Mouse (Mus musculus): ENCODE measurements around the gene 1700013F07Rik.

The 1700013F07Rik gene

DNA sequence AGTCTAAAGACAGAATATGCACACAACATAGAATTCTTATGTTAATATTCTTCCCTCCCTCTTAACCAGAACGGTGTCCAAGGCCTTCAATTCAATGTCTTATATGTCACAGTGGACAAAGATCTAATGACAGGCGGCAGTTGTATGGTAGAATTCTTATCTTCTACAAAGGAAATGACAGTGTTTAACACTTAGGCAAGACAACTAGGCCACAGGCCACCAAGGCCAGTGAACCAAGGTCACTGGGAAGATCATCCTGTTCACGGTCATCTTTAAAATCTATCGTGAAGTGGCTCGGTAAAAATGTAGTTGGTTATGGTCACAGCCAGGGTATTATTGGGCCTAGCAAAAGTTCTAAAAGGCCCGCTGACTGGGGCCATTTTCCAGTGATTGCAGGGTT is at the start of gene 1700013F07Rik:
TSS of gene 1700013F07Rik (plus strand) at position 200 of the 400 bp plus-strand sequence.
- in situ Hi-C loops (cut with MboI, MseI) = no loop called here

DNA sequence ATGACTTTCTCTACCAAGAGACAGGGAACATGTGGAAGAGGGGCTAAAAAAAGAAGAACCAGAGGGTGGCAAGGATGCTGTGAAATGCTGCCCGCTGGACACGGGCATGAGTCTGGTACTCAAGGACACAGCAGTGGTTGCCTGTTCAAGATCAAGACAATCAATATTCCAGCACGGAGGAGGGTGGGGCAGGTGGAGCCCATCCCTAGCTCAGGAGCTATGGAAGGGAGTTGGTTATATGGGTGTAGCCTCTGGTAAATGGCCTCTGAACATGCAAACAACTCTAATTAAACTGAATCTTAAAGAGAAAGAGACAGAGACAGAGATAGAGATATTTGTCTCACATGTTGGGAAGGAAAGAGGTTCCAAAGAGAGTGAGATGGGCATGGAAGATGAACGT is 49.2 kb upstream of the 1700013F07Rik start:
- in situ Hi-C loops (cut with MboI, MseI) = no loop called here

DNA sequence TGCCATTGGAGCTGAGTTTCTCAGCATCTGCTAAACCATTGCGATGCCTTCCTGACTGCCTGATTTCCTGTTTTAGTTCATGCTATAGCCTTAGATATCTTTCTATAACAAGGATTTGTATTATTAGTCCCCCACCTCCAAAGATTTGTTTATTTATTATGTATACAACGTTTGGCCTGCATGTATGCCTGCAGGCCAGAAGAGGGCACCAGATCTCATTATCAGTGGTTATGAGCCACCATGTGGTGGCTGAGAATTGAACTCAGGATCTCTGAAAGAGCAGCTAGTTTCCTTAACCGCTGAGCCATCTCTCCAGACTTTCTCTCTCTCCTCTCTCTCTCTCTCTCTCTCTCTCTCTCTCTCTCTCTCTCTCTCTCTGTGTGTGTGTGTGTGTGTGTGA is 44.0 kb upstream of the 1700013F07Rik start:
- in situ Hi-C loops (cut with MboI, MseI) = no loop called here

DNA sequence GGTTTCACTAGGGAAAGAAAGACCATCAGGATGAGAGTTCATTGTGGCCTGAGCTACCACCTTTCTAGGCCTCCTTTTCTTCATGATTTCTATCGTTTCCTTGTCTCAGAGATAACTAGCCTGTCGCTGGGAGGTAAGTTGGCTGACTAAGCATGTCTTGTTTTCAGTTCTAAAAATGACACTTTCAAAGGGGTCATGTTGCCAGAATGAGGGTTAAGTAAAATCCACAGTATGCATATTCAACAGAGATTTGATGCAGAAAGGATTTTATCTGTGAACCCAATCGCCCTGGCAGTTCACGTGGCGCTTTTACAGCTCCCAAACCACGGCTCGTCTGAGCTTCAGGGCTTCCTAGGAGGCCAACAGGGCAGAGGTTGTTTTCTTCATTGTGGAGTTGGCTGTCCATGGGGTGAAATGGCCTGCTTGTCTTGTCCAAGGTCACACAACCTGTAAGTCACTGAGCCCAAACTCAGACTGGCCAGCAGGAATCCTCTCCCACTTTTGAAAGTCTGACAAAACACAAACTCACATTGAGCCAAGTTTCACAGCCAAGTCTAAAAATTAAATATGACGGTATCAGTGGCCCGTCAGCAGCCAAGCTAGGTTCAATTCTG is 39.0 kb upstream of the 1700013F07Rik start:
- in situ Hi-C loops (cut with MboI, MseI) = no loop called here

DNA sequence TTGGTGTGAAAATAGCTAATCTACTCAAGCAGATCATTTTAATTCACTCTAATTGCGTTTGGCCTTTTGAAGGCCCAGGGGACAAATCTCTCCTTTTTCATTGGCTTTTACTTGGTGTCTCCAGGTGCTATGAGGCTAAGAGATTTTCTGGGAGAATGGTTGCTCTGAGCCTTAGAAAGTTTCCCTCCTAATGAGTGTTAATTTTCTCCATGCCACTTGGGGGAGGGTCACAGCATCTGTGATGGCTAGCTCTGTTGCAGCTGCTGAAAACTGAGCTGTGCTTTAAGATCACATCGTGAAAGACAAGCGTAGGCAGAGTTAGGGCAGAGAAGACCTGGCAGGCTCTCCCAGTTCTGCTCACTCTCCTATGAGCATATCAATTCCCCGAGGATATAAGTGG is 38.5 kb upstream of the 1700013F07Rik start:
- in situ Hi-C loops (cut with MboI, MseI) = no loop called here

DNA sequence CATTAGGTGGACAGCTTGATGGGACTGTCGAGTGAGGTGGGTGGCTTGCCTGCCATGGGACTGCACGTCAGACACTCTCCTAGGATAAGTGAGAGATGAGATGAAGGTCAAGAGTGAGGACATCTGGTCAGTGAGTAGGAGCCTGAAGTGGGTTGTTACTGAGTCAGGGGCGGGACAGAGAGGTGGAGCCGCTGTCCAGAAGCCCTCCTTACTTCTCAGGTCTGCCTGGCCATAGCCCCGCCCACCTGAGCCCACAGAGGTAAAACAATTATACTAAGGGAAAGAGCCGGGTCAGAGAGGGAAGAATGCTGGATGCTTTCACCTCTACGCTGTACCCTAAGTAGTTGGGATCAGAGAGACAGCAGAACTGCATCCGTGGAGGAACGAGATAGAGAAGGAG is 36.3 kb upstream of the 1700013F07Rik start:
- in situ Hi-C loops (cut with MboI, MseI) = no loop called here

DNA sequence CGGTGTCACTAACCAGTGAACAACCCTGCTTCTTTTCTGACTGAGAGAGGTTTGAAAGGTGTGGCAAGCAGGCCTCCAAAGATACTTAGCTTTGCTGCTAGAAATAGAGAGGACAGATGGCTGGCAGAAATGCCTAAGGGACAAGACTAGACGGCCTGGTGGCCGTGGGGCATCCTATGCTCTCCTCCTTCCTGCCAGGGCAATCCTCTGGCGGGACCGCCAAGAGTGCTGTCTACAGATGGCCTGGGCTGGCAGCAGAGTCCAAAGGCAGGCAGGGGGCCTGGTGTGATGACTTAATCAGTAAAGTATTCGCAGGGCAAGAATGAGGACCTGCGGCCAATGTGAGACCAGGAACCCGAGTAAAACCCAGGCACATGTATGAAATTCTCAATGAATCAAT is 34.1 kb upstream of the 1700013F07Rik start:
- in situ Hi-C loops (cut with MboI, MseI) = loop anchor here (10.0 kb wide), 2 partner anchors 565 to 1725 kb away; no protein-coding TSS in a partner anchor

DNA sequence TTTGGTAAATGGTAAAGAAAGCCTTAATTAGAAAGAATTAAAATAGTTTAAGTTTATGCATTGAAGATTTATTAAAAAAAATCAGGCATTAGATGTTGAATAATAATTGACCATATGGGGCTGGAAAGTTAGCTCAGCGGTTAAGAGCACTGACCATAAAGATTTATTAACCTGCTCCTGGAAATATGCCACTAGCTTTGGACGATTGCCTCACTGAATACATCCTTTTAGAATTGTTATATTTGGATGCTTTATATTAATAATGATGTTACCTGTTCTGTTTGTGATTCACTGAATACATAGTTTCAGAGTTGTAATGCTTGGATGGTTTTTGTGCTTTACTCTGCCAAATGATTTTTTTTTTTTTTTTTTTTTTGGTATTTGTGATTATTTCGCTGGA is 32.5 kb upstream of the 1700013F07Rik start:
- in situ Hi-C loops (cut with MboI, MseI) = loop anchor here (10.0 kb wide), 2 partner anchors 563 to 1723 kb away; no protein-coding TSS in a partner anchor

DNA sequence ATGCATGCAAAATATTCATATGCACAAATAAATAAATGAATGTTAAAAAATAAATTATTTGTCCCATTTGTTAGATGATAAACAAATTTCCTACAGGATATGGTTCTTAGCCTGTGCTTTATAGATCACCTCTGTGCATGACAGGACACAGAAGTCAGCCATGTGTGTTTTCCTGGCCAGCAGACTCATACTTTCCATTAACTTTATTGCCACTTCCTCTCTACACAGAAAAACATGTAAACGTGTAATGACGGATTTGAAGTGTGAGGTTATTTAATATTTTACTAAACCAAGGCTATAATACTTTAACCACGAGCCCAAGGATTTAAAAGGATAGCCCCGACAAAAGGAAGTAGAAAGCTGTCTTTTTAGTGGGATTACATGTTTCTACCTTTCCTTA is 30.0 kb upstream of the 1700013F07Rik start:
- in situ Hi-C loops (cut with MboI, MseI) = loop anchor here (10.0 kb wide), 2 partner anchors 561 to 1721 kb away; no protein-coding TSS in a partner anchor

DNA sequence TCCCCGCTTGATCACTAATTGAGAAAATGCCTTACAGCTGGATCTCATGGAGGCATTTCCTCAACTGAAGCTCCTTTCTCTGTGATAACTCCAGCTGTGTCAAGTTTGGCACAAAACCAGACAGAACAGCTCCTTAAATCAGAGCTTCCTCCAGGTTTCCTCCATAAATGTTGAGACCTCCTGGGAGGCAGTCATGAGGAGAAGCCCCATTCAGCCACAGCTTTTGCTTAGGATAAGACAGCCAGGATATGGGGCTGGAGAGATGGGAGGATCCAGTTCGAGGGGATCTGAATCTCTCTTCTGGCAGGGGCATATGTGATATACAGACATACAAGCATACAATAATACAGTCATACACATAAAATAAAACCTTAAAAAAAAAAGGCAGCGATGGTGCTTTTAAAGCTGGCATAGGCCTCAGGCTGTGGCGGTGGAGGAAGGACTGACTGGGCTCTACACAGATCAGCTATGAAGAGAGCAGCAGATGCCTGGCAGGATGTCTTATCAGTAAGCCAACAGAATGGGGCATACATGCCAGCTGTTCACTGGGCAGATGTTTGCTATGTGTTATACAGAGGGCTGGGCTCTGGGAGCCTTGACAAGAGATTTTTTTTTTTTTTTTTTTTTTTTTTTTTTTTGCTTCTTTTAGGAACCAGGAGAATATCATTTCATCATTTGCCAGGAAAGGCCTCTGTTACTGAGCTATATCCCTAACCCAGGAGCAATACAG is 25.0 kb upstream of the 1700013F07Rik start:
- in situ Hi-C loops (cut with MboI, MseI) = loop anchor here (10.0 kb wide), 2 partner anchors 556 to 1716 kb away; no protein-coding TSS in a partner anchor

DNA sequence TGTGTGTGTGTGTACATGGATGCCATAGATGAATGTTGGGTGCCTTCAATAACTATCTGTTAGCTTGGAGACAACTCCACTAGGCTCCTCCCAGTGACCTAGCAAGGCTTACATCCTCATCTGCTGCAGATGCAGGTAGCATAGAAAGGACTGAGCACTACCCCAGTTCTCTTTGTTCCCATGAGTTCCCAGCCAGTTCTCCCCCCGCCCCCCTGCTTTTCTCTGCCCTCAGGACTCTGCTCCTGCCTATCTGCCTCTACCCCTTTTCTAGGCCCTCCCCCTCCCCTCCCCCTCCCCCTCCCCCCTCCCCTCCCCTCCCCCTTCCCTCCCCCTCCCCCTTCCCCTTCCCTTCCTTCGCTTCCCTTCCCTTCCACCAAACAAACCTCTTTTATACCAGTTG is 23.8 kb upstream of the 1700013F07Rik start:
- in situ Hi-C loops (cut with MboI, MseI) = no loop called here

DNA sequence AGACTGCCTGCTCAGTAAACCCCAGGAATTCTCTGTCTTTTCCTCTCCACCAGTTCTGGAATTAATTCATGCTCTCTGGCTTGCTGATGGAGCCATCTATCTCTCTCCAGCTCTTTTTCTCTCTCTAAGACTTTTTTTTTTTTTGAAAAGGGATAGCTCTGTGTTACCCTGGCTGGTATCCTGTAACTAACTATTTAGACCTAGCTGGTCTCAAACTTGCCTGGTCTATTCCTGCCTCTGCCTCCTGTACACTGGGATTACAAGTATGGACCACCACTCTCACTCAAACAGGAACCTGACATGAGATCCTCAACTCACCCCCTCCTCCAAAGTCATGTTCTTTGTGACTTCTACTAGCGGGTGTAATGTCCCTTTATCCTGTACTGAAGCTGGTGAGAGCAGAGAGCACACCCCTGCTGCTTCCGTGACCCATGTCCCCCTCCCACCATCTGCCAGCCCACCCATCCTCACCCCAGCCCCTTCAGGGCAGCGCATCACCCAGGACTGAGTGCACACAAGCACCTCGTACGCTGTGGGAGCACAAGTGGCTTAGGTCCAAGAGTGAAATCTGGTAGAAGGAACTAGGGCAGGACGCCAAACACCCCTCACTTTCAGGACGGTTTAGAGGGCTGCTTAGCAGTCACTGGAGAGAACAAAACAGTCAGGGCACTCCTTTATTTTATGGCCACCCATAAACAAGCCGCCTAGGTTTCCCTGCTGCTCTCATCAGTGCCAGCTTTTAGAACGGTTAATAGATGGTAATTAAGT is 23.1 kb upstream of the 1700013F07Rik start:
- in situ Hi-C loops (cut with MboI, MseI) = no loop called here

DNA sequence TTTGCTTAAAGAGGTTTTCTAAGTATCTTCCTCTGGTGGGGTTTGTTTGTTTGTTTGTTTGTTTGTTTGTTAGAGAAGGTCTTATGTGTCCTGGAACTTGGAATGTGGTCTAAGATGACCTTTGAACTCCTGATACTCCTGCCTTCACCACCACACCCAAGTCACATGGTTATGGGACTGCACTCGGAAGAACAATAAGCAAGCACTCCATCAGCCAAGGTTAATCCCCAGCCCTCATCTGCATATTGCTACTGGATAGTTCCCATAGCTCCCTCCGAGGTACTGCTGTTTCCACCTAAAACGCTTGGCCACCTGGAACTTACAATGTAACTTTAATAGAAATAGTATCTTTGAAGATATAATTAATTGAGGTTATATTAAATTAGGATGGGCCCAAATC is 20.5 kb upstream of the 1700013F07Rik start:
- in situ Hi-C loops (cut with MboI, MseI) = no loop called here

DNA sequence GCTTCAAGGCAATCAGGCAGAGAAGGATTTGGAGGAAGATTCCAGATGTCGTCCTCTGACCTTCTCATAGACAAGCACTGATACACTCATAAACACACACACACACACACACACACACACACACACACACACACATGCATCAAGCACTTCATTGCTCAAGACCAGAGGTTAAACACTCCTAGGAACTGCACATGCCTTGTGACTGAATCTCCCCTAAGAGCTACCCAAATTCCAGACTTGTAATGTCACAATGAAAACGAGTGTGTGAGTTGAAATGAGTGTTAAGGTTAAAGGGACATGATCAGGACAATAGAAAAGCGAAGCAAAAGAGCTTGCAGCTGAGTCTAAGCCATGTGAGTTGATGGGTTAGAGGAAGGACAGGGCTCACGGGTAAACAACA is 15.7 kb upstream of the 1700013F07Rik start:
- in situ Hi-C loops (cut with MboI, MseI) = no loop called here

DNA sequence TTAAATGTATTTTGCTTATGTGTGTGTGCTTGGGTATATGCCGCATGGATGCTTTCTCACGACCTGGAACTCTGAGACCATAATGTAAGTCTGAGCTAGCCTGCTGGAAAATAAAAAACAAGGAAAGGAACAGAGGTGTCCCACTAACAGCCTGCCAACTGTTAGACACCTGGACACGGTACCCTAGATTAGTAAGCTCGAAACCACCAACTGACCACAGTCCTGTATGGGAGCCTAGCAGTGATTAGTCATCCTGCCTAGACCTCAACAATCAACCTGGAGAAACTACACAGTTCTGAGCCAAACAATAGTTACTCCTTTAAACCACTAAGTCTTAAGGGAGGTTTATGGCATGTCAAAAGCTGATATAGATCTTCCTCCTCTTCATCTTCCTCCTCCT is 10.5 kb upstream of the 1700013F07Rik start:
- in situ Hi-C loops (cut with MboI, MseI) = no loop called here

DNA sequence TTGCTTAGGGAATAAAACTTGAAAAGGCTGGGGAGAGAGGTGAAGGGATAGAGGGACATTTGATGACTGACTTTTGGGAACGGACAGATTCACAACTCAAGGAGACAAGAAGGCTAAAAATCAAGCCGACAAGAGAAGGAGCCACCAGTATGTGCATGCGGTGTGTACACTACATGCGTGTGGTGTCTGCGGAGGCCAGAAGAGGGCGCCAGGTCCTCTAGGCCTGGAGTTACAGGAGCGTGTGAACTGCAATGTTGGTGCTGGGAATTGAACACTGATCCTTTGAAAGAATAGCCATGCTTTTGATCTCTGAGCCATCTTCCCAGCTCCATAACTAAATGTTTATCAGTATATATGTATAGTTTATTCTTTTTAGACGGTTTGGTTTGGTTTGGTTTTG is 5.5 kb upstream of the 1700013F07Rik start:
- in situ Hi-C loops (cut with MboI, MseI) = loop anchor here in 1 of 2 experiments (5.0 kb wide), 1 partner anchor 51 kb away; no protein-coding TSS in a partner anchor

DNA sequence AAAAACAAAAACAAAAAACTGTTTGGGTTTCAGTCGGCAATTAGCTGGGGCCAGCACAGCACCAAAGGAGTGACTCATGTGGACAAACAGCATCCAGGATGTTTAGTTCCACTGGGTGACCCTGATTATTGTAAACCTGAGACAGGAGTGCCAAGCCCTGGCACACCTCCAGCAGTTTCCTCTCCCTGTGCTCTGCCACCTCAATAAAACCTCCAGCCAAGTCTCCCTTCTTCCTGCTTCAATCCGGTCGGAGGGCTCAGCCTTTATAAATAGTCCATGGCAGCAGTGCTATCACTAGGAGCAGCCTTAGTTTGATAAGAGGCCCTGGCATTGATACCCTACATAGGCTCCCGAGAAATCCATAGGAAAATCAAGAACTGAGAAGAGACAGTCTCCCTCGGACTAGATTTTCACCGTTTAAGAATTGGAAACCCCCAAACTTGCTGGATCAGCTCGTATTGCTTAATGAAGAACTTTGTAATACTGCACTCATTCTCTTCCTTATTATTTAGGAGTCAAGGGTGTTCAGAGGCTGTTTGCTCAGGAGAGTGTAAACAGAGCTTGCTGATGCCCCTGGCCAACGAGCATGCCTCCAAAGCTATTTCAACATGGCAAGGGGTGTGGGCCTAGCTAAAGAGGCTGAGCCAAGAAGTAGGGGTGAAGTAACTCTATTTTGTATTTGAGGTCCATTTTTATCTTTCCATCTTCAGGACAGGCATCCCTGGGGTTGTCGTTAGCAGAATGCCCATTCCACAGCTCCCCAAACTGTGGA is 650 bp upstream of the 1700013F07Rik start:
- in situ Hi-C loops (cut with MboI, MseI) = no loop called here

DNA sequence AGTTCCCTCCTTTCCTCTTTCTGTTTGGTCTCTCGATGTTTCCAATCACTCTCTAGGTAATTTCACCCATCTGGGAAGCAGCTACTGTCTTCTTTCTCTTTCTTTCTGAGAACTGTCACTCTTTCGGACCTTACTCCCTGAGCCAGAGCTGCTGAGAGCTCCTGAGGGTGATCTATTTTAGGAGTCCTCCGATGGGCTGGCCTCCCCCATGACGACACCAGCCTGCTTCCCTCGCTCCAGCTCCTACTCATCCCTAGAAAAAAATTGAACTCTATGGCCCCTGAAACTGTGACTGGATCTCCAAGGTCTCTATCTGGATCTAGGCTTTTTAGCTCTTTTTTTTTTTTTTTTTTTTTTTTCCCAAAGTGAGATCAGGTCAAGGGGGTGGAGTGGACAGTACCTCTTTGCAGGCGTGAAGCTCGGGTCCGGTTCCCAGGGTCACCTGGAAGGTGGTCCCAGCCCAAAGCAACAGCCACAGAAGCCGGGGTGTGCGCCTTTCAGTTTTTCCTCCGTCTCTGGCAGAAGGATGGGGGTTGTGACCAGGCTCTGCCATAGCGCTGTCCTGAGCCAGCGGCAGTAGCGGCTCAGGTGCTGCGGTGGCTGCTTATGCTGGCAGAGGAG is 2.1 kb downstream of the 1700013F07Rik start:
- in situ Hi-C loops (cut with MboI, MseI) = no loop called here

DNA sequence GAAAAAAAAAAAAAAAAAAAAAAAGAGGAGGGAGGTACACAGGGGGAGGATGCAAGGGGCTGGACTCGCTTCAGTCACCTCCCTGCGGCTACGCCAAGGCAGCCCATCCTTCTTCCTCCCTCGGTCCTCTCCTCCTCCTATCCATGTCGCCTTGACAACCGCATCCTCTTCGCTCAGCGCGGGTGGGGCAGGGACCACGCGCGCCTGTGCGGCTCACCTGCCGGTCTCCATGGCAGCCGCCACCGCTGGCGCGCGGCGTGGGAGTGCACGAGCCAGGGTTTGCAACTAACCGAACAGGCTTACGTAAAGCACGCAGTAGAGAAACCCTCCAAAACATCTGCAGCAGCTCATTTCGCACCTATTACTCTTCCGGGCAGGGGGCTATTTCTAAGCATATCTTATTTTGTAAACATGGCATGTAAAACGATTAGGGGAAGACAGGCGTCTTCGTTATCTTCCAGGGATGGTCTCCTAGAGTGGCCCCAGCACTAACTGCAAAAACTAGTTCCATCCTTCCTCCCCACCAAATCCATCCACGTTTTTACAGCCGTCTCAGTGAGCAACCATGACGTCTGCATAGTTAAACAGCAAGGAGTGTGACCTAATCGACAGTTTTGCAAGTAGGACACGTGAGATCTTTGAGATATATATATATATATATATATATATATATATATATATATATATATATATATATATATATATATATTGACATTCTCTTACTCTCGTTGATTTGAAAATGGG is 2.7 kb downstream of the 1700013F07Rik start, which contains the start of gene 5330417C22Rik:
TSS of gene 5330417C22Rik (minus strand) at position 20 of the 744 bp plus-strand sequence.
- in situ Hi-C loops (cut with MboI, MseI) = no loop called here

DNA sequence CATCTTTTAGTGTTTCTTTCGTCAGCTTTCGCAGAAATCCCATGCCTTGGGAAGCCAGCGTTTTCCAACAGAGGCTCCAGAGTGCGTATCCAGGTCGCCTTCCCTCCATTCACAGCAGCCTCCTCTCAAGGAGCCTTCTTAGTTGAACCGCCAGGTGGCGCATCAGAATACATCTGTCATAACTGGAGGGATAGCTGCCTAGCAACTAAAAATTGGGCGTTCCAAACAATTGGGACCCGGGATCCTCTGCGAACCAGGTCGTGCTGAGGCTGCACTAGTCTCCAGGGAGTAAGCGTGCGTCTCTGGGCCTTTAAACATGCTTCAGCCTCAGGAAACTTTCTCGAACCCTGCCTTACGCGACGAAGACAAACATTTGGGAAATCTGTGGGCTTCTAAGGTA is 3.4 kb downstream of the 1700013F07Rik start:
- in situ Hi-C loops (cut with MboI, MseI) = no loop called here

All from T-helper 17 cell (primary cell).